Mouse (Mus musculus) intestine, embryonic 14.5 days (tissue): ENCODE measurements at regions not wholly inside any gene's neighbourhood (a gene's known extent, or its start where the extent isn't known, plus 50 kb on each side); places are given as distances from the start of the nearest gene placed in this dataset.

Experiments
- ATAC-seq: fragments of 200-750 bp; cut with Nextera tagmentation; replicated peaks from 2 replicates; pipeline ENCODE4 v1.8.0; 2017; ENCODE audit warnings: low read depth, moderate number of reproducible peaks, moderate TSS enrichment, moderate library complexity; ENCODE audit not compliant: low FRiP score, low TSS enrichment
- DNase-seq: peaks from one replicate; pipeline ENCODE4 v3.0.0-alpha.2; 2018; ENCODE audit warnings: low spot score
- H3K27ac ChIP-seq: fragments of 300-500 bp; sonication (generic); 2 replicates; pipeline ENCODE4 v1.5.1; 2014; ENCODE audit warnings: low read depth, mild to moderate bottlenecking, control low read depth
- H3K27me3 ChIP-seq: fragments of 300-500 bp; sonication (generic); replicated peaks from 2 replicates; pipeline ENCODE4 v1.6.1; 2014; ENCODE audit warnings: low read length, control low read depth; ENCODE audit not compliant: control insufficient read depth, insufficient read depth
- H3K36me3 ChIP-seq: fragments of 300-500 bp; sonication (generic); 2 replicates; pipeline ENCODE4 v1.6.1; 2014; ENCODE audit warnings: low read length, control low read depth; ENCODE audit not compliant: control insufficient read depth, insufficient read depth
- H3K4me1 ChIP-seq: fragments of 300-500 bp; sonication (generic); replicated peaks from 2 replicates; pipeline ENCODE4 v1.6.1; 2014; ENCODE audit warnings: low read length, control low read depth, mixed read lengths; ENCODE audit not compliant: control insufficient read depth, insufficient read depth
- H3K4me2 ChIP-seq: fragments of 300-500 bp; sonication (generic); 2 replicates; pipeline ENCODE4 v1.6.1; 2014; ENCODE audit warnings: low read length
- H3K4me3 ChIP-seq: fragments of 300-500 bp; sonication (generic); 2 replicates; pipeline ENCODE4 v1.5.1; 2014; ENCODE audit warnings: low read depth, low read length, control low read depth, mixed read lengths
- H3K9ac ChIP-seq: fragments of 300-500 bp; sonication (generic); 2 replicates; pipeline ENCODE4 v1.6.1; 2014; ENCODE audit warnings: mild to moderate bottlenecking, low read length
- H3K9me3 ChIP-seq: fragments of 300-500 bp; sonication (generic); 2 replicates; pipeline ENCODE4 v1.6.1; 2016; ENCODE audit warnings: low read length, control low read depth; ENCODE audit not compliant: control insufficient read depth
- WGBS: fragments of 180-500 bp; shearing (Covaris S2); extraction: QIAGEN DNeasy Blood & Tissue Kit; methylation state at CpG from one replicate; pipeline ENCODE4 v1.1.7; 2014; 5-methylcytosine and 5-hydroxymethylcytosine counted together

DNA sequence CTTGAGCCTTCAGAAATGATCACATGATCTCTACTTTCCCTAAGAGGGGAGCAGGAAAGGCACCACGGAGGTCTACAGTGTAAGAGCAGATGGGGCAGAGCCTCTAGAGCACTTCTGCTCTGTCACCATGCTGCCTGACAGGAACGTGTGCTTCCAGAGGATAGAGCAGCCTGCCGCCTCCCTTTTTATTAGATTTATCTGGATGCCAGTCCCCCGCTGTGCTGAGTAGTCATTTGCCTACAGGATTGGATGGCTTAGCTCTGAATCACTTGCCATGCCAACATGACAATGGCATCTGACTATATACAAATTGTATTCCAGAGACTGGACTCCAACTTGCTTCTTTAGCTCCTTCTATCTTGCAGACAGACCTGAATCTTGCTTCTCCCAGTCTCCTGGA is 234.2 kb upstream of the Rbfox1 start:
- ATAC-seq, result no peak
- Histone ChIP-seq H3K4me1 (no peaks in the 10 kb centered on the region), H3K9ac (no peak overlapping the region), H3K4me2 (no peak overlapping the region), H3K9me3 (no peaks in the 10 kb centered on the region), H3K4me3 (no peak overlapping the region), H3K27me3 (no peaks in the 10 kb centered on the region), H3K36me3 (no peaks in the 10 kb centered on the region), H3K27ac (no peak overlapping the region)
- no peak for DNase-seq
- WGBS, result 57% methylated on average over 4 of the region's 4 CpGs

DNA sequence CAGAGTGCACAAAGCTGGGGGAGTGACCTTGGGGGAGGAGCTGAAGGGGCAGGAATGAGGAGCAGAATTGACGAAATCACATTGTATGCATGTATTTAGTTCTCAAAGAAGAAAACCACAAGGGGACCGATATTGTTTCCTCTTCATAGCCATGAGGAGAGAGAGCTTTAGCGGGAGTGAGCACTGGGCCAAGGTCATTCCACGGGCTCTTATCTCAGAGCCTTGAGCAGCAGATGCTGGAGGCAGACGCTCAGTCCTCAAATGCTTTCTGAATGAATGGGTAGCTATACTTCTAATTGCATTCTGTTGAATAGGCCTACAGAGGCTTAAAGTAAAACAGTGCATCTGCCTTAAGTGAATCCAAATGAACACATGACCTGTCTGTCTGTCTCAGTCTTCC is 245.2 kb upstream of the Rbfox1 start:
- Histone ChIP-seq H3K9me3 (no peaks in the 10 kb centered on the region), H3K4me3 (no peak overlapping the region), H3K27ac (no peak overlapping the region), H3K27me3 (no peaks in the 10 kb centered on the region), H3K4me2 (no peak overlapping the region), H3K36me3 (no peaks in the 10 kb centered on the region), H3K9ac (no peak overlapping the region), H3K4me1 (no peaks in the 10 kb centered on the region)
- no peak for DNase-seq
- ATAC-seq, result no peak
- 76% methylated on average over 5 of the region's 5 CpGs for WGBS

DNA sequence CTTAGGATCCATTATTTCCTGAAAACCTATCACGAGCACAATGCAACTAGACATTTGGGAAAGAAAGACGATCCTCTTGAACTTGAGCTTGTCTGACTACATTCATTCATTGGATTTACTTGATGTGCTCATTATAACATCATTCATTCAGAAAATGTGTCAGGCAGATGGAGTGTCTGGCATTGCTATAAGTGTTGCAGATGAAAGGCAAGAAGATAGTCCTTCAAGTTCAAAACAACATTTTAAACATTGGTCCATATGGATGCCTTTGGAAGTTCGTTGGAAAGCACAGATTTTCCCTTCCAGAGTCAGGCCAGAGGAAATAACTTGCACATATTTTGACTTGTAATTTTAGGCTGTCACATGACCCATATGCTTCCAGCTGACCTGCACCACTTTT is 255.2 kb upstream of the Rbfox1 start:
- Histone ChIP-seq H3K27me3 (no peaks in the 10 kb centered on the region), H3K27ac (no peak overlapping the region), H3K4me3 (no peak overlapping the region), H3K9me3 (no peaks in the 10 kb centered on the region), H3K36me3 (no peaks in the 10 kb centered on the region), H3K4me1 (no peaks in the 10 kb centered on the region), H3K9ac (no peak overlapping the region), H3K4me2 (no peak overlapping the region)
- DNase-seq, result no peak
- WGBS, result 77% methylated on average over 3 of the region's 3 CpGs
- no peak for ATAC-seq

DNA sequence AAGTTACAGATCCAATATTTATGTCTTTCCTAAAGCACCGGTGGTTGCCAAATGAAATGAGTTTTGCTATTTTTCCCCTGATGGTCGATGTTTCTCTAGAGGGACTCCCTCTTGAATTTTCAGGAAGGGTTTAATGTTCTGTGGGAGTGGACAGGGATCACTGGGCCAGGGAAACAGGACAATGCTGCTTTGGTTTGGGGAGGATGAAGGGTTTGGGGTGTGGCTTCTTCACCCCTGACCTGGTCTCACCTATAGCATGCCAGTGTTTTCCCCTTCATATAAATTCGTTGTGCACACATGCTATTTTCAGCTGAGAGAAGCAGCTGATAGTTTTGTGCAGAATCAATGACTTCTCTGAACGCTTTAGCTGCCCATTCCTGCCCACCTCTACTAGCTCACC is 257.2 kb upstream of the Rbfox1 start:
- ATAC-seq, result no peak
- H3K27ac ChIP-seq, result no peak overlapping the region

DNA sequence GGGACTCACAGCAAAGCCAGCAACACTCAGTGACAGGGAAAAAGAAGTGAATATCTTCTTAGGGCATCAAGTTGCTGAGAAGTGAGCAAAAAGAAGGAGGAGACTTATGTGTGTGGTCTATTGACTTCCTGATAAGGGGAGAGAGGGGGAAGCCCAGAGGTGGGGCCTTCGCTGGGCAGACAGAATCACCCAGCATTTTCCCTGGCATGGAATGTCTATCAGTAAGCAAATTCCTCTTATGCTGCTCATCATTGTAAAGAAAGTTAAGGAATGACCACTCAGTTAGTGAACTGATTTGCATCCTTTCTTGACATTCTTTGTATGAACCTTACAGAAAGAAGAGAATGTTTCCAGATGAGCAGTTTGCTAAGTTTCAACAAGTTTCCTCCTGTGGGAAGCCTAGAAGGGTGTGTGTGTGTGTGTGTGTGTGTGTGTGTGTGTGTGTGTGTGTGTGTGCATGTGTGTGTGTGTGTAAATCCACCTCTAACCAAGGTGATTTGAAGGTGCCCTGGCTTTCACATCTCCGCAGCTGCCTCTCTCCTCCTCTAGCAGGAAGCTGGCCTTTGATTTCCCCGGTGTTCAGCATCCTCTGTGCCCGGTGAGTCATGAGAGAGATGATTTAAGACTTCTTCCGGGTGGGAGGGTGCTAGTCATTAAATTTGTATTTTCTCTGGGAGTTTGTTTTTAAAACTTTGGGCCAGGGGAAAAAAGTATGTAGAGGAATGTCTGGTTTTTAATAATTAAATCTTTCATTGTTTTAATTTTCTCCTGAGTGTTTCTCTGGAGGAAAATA is 257.8 kb upstream of the Rbfox1 start:
- H3K4me3 ChIP-seq, result no peak overlapping the region
- H3K9me3 ChIP-seq, result no peaks in the 10 kb centered on the region
- ATAC-seq, result no peak
- no peak overlapping the region for H3K9ac ChIP-seq
- no peak overlapping the region for H3K4me2 ChIP-seq
- no peaks in the 10 kb centered on the region for H3K4me1 ChIP-seq
- WGBS, result 38% methylated on average over 5 of the region's 5 CpGs
- no peak for DNase-seq
- no peaks in the 10 kb centered on the region for H3K27me3 ChIP-seq
- no peaks in the 10 kb centered on the region for H3K36me3 ChIP-seq
- no peak overlapping the region for H3K27ac ChIP-seq

More for the DNA sequence above, 257.2 kb upstream of the Rbfox1 start:
- H3K4me3 ChIP-seq, result no peak overlapping the region
- DNase-seq, result no peak
- no peak overlapping the region for H3K4me2 ChIP-seq
- no peaks in the 10 kb centered on the region for H3K4me1 ChIP-seq
- 58% methylated on average over 4 of the region's 4 CpGs for WGBS
- H3K27me3 ChIP-seq, result no peaks in the 10 kb centered on the region
- H3K9ac ChIP-seq, result no peak overlapping the region
- H3K36me3 ChIP-seq, result no peaks in the 10 kb centered on the region
- no peaks in the 10 kb centered on the region for H3K9me3 ChIP-seq

DNA sequence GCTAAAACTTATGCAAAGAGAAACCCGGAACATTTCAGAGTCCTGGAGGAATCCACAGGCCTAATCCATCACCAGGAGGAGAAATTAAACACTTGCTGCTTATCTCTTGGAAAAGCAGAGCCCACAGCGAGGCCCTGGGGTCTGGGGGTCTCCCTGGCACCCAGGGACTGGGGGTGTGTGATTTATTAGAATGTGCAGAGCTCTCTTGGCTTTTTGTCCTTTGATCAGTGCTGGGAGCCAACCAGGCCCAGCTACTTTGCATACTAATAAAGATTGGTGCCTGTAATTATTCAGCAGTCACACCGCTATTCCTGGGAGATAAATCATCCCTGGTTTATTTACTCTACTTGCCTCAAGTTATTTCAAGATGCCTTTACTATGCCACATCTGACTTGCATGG is 260.0 kb upstream of the Rbfox1 start:
- no peaks in the 10 kb centered on the region for H3K9me3 ChIP-seq
- no peak overlapping the region for H3K4me2 ChIP-seq
- DNase-seq (no peak), ATAC-seq (no peak)
- H3K4me1 ChIP-seq, result no peaks in the 10 kb centered on the region
- H3K36me3 ChIP-seq, result no peaks in the 10 kb centered on the region
- no peak overlapping the region for H3K9ac ChIP-seq
- no peaks in the 10 kb centered on the region for H3K27me3 ChIP-seq
- no peak overlapping the region for H3K4me3 ChIP-seq
- WGBS, result 26% methylated on average over 3 of the region's 3 CpGs
- no peak overlapping the region for H3K27ac ChIP-seq

DNA sequence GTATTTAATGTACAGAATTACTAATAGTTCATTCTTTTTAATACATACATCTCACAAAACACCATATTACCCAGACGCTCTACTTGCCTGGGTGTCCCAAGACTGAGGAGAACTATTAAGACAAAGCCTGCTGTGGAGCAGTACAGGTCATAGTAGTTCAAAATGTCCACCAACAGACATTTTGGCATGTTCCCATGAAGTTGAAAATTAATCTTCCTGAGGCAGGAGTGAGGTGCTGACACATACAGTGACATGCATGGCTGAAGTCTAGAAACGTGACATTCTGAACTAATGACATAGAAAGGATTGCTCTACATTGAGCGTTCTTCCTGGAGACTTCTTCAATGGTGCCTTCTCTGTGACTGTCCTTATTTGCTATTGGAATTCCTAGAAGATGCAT is 264.6 kb upstream of the Rbfox1 start:
- H3K27me3 ChIP-seq, result no peaks in the 10 kb centered on the region
- H3K27ac ChIP-seq, result no peak overlapping the region
- no peak overlapping the region for H3K4me2 ChIP-seq
- no peak overlapping the region for H3K4me3 ChIP-seq
- no peaks in the 10 kb centered on the region for H3K4me1 ChIP-seq
- ATAC-seq (no peak), DNase-seq (no peak)
- WGBS, result 96% methylated on average over 3 of the region's 3 CpGs
- no peak overlapping the region for H3K9ac ChIP-seq
- H3K36me3 ChIP-seq, result no peaks in the 10 kb centered on the region
- H3K9me3 ChIP-seq, result no peaks in the 10 kb centered on the region

DNA sequence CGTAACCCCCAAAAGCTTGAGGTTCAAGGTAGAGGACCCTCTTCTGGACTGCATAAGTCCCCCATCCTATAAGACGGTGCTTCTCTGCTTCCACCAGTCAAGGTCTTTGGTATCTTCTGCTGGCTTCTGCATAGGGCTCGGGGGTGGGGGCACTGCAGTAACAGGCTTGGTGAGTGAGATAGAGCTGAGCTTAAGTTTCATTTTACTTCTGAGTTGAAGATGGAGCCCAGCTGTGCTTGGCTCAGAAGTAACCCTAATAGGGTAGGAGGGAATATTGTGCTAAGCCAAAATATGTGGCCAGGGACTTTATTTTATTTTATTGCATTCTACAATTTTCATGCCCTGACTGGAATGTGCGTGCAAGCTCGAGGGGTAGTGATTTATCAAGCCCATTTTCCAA is 268.8 kb upstream of the Rbfox1 start:
- Histone ChIP-seq H3K27ac (no peak overlapping the region), H3K4me2 (no peak overlapping the region)
- ATAC-seq, result no peak

DNA sequence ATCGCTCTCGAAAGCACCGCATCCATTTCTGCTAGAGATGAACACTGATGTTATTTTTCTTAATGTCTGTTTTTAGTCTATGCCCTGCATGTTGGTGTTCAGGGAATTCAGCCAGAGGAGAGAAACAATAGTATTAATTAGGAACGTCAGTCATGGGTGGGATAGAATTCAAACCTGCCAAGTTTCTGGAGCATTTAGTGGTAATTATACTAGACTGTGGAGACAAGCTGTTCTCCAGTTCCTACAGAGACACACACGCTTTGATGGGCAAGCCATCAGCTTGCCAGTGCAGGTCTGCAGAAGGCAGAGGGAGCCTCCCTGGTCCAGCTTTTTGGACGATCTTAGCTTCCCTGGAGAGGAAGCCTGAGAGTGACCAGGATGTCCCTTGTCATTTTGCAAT is 289.8 kb upstream of the Rbfox1 start:
- H3K36me3 ChIP-seq, result no peaks in the 10 kb centered on the region
- H3K4me2 ChIP-seq, result no peak overlapping the region
- DNase-seq (no peak), ATAC-seq (no peak)
- H3K9me3 ChIP-seq, result no peaks in the 10 kb centered on the region
- H3K9ac ChIP-seq, result no peak overlapping the region
- H3K27me3 ChIP-seq, result no peaks in the 10 kb centered on the region
- WGBS, result 76% methylated on average over 6 of the region's 6 CpGs
- H3K4me3 ChIP-seq, result no peak overlapping the region
- no peaks in the 10 kb centered on the region for H3K4me1 ChIP-seq
- no peak overlapping the region for H3K27ac ChIP-seq

More for the DNA sequence above, 268.8 kb upstream of the Rbfox1 start:
- no peak overlapping the region for H3K9ac ChIP-seq
- H3K27me3 ChIP-seq, result no peaks in the 10 kb centered on the region
- WGBS, result 58% methylated on average over 5 of the region's 5 CpGs
- H3K4me1 ChIP-seq, result no peaks in the 10 kb centered on the region
- DNase-seq, result no peak
- H3K36me3 ChIP-seq, result no peaks in the 10 kb centered on the region
- no peak overlapping the region for H3K4me3 ChIP-seq
- H3K9me3 ChIP-seq, result no peaks in the 10 kb centered on the region
